Mouse (Mus musculus) embryonic fibroblast, embryonic 13.5 days (primary cell): Measurements from ENCODE around the gene Papola.
"Not testable (repeated sequence)": the region's sequence is repeated elsewhere in the genome, so short reads cannot be mapped to it uniquely, and the experiment has no call there.

Source experiments
- CTCF ChIP-seq: IDR thresholded peaks from 2 replicates; pipeline ENCODE4 v1.5.1; 2011; ENCODE audit warnings: mild to moderate bottlenecking, control low read depth, low read length, moderate library complexity, borderline replicate concordance; ENCODE audit not compliant: insufficient read depth
- POLR2A ChIP-seq: IDR thresholded peaks from 2 replicates; pipeline ENCODE4 v1.6.1; 2011; ENCODE audit warnings: low read depth, mild to moderate bottlenecking, control low read depth, low read length, moderate library complexity

- TF ChIP-seq CTCF, POLR2A: not testable (repeated sequence)
These were observed 56.1 kb downstream of the Papola start for GRCm38 (mm10) chr12:105840545-105840944.
